Mouse (Mus musculus) layer of hippocampus, adult 9-11 months (tissue): ENCODE measurements around the gene Fbxo7.

Experiments used
- DNase-seq: peaks from one replicate; pipeline ENCODE4 v3.0.0; 2022

The Fbxo7 gene

DNA sequence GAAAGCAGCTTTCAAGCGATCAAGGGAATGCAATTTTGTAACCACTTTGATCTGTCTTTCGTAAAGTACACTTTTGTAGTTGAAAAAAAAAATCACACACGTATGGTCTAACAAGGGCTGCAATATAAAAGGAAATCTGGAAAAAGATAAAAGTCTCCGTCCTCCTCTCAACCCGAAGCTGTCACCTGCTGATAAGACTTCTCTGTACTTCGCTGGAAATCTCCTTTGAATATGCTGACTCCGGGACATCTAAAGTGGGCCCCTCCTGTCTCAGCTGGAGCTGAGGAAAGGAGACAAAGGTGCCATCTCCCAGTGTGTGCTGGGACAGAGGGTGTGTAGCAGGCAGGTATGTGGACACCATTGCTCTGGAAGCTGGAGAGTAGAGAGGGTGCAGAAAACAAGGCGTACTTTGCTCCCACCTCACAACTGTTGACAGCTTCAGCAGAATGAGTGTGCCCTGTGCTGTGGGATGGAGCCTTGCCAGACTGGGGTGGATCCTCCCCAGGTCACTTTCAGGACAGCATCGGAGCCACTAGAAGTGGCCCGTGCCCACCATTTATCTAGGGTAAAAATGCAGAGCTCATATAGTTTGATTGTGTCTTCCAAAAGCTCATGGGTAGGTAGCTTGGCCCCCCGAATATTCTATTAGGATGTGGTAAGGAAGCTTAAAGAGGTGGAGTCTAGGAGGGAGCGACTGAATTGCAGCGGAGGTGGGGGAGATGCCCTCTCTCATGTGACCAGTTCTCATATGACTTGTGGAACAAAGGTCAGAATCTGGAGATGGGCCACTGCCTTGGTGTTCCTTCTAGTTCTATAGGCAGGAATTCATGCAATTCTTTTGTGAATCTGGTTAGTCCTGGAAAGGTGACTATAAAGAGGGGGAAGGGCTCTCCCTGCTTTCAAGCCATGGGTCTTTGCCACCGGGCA lies 71.6 kb downstream of the Fbxo7 start:
- no peak for DNase-seq

DNA sequence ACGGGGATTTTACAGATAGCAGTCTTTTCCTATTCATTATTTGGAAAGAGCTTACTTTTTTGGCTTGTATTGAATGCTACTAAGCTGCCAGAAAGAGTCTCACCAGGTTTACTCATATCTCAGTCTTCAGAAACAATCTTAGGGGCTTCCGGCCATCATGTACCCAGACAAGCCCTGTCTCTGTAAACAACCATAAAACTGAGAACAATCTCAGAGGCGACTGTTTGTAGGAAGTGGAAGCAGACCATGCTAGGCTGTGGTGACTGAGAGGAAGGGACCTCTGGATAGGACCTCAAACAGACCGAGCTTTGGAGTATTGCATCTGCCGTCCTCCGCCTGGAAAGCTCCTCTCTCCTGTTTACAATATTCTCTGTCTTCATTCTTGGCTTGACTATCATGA lies 76.6 kb downstream of the Fbxo7 start:
- no peak for DNase-seq

DNA sequence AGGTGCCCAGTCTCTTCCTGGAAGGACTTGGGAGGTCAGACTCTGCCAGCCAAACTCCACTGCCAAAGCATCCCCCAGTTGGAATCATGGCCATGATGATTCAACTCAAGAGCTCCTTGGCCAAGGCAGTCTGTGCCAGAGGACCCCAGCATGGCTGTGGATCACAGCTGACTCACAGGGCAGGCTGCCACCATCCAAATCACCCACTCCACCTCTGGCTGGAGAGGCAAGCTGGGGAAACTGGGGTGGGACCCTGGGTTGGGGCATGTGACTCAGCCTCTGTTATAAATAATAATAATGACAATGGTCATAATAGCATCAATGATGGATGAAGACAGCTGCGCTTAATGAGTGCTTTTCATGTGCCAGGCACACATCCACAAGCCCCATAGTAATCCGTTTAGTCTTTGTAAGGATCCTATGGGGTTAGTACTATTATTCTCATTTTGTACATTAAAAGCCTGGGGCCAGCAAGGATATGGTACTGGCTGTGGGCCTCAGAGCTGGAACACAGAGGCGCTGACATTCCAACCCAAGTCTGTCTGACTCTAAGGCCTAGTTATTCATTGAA lies 78.6 kb downstream of the Fbxo7 start:
- DNase-seq, result peak; percentile 21
